Mouse (Mus musculus) B cell, adult (primary cell): Measurements from ENCODE around the gene Osbpl2. TPM values are rescaled to one million over a fixed set of nuclear protein-coding genes. Genes with fewer than 3 reads are reported as not detected.

Experiments
- total RNA-seq: library from RNA; stranded (reverse); gene quantifications from 4 replicates; pipeline ENCODE4 v1.2.4, GENCODE M21; 2023; ENCODE audit not compliant: inconsistent age

Gene Osbpl2
- total RNA-seq: 31.4 to 40.1 TPM (median 37.8 TPM) in 4 replicates

DNA sequence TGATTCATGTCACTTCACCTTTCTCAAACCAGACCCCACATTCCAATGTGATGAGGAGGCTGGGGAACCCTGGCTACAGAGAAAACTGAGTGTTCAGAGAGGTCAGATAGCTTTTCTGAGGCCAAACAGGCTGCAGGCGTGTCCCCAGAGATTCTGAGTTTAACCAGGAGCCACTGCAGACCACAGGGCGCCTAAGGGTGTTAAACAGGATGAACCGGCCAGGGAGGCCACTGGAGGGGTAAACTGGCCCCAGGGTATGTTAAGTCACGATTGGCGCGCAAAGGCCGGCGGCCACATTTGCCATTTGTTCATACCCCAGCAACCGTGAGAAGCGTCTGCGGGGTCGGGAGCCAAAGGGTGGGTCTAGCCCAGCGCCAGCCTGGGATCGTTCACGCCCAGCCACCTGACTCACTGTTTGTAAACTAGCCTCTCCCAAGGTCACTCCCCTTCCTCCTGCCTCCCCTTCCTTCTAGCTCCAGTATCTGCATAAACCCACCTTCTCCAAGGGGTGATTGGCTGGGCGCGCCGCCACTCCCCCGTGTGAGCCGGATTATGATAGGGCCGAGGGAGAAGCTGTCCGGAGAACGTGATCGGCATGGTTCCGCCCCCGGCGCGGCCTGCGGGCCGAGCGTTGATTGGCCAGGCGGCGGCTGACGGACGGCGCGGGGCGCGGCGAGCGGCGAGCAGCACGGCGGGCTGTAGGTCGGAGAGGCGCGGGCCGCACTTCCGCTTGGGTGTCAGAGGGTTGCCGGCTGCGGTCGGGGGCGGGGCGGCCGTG, at the start of gene Osbpl2:
Gene Osbpl2 (plus strand): TSS at position 646 of the 778 bp plus-strand sequence.

DNA sequence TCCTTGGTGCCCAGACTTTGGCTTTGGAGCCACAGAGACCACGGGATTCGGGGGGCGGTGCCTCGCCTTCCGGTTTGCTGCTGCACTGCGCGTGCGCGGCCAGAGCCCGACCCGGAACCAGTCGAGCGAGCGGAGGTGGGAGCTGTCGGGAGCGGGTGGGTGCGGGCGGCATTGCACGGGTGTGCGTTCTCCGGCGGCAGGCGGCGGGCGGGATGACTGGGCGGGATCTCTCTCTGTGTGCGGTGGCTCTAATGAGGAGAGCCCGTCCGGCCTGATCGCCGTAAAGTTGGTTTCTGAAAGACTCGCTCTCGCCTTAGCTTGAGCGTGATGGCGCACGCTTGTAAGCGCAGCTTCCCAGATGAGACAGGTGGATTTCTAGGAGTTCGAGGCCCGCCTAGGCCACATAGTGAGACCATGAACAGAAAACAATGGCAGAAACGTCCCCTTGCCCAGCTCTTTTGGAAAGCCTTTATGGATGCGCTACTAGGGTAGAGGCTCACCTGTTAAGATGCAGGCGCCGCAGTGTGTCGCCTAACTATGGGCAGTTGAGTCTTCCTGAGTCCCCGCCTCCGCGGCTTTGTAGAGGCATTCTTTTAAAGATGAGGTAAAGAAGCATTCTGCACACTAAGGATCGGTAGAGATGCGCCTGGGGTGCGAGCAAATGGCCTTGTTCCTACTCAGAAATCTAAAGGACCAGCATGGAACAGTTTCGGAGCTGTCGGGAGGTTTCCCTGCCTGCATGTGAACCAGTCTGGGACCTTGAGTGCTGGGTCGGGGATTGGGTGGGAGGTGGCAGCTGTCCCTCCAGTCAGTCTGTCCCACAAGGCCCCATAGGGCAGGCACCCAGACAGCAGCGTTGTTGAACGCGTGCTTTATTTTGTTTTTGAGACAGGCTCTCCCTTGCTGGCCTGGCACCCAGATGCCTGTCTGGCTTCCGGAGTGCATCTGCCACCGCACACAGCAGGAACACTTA, 48.3 kb upstream of the Osbpl2 start, which contains the start of gene Mtg2:
Gene Mtg2 (plus strand): TSS at position 108 of the 973 bp plus-strand sequence.

DNA sequence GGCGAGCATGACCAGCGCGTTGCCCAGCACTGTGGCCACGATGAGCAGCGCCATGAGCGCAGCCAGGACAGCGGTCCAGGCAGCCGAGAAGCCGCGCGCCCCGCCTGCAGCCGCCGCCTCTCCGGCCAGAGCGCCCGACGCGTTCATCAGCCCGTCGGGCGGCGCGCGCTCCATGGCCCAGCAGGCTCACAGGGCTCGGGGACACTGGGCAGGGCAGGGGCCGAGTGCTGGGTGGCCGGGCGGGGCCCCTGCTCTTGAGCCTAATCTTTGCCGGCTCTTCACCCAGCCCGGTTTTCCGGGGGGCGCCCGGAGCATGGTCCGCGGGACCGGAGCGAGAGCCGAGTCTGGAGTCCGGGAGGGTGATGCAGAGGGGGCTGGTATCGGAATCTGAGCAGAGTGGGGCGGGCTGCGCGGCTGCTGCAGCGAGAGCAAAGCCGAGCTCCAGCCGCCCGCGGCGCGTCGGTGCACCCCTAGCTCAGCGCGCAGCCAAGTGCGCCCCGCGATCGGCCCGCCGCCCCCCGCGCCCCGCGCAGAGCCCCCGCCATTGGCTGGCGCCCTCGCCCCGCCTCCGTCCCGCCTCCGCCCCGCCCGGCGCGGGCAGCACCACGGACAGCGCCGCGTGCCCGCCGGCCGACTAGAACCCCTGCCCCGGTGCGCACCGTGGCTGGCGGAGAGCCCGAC, 15.0 kb upstream of the Osbpl2 start, which contains the start of gene Hrh3:
Gene Hrh3 (minus strand): TSS at position 511 of the 681 bp plus-strand sequence.

DNA sequence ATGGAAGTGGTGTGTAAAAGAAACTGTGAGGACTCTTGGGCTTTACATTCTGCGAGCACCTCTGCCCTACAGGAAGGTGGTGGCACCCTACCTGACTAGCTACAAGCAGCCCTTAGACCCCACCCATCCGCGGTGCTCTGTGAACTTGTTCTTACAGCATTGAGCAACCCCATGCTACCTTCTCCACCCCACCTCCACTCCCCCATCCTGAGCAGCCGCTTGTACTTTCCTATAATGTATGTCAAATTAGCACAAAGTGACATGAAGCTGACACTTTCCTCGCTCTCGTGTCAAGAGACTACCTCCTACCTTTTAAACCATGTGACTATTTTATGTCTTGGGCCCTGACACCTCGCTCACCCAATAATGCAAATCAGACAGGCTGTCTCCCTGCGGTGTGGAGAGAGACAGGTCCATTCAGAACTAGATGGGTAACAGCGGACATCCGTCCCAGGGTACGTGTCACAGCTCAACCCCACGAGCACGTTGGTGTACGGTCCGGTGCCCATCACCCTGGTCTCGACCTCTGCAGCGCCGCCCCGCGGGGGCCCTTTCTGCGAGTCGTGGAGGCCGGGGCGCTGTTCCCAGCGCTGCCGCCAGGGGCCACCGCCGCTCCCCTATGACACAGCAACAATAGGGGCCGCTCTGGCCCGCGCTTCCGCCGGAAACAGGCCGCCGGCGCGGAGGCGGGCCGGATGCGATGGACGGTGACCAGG, 51.9 kb downstream of the Osbpl2 start, which contains the start of gene Adrm1:
Gene Adrm1 (plus strand): TSS at position 680 of the 716 bp plus-strand sequence.

Other genes starting within 250 kb of the Osbpl2 start
- 40.1 to 48.8 TPM (median 43.3 TPM) in 4 replicates for gene Taf4, start 142.7 kb upstream of the Osbpl2 start, total RNA-seq
- 36.2 to 40.5 TPM (median 39.5 TPM) in 4 replicates for gene Lsm14b, start 94.3 kb upstream of the Osbpl2 start, total RNA-seq
- 125 to 149 TPM (median 135 TPM) in 4 replicates for gene Psma7, start 76.9 kb upstream of the Osbpl2 start, total RNA-seq
- gene Ss18l1, start 76.8 kb upstream of the Osbpl2 start, total RNA-seq: 5.9 to 7.1 TPM (median 6.7 TPM) in 4 replicates
- 17.7 to 19.2 TPM (median 18.8 TPM) in 4 replicates for gene Mtg2, start 48.7 kb upstream of the Osbpl2 start, total RNA-seq
- not detected in 4 replicates for gene Hrh3, start 14.8 kb upstream of the Osbpl2 start, total RNA-seq
- gene Adrm1, start 52.2 kb downstream of the Osbpl2 start, total RNA-seq: 89.5 to 117 TPM (median 109 TPM) in 4 replicates
- not detected in 4 replicates for gene Lama5, start 106.6 kb downstream of the Osbpl2 start, total RNA-seq
- 1,838 to 2,128 TPM (median 1,935 TPM) in 4 replicates for gene Rps21, start 138.1 kb downstream of the Osbpl2 start, total RNA-seq
- 73.3 to 79.8 TPM (median 76.8 TPM) in 4 replicates for gene Cables2, start 154.2 kb downstream of the Osbpl2 start, total RNA-seq
- gene Rbbp8nl, start 170.6 kb downstream of the Osbpl2 start, total RNA-seq: not detected in 4 replicates
- not detected in 4 replicates for gene Gata5, start 215.4 kb downstream of the Osbpl2 start, total RNA-seq